Mouse (Mus musculus) neural tube, embryonic 12.5 days (tissue): ENCODE measurements at regions not wholly inside any gene's neighbourhood (a gene's known extent, or its start where the extent isn't known, plus 50 kb on each side); places are given as distances from the start of the nearest gene placed in this dataset.

Experiments
- ATAC-seq: fragments of 200-750 bp; cut with Nextera tagmentation; 2 replicates; pipeline ENCODE4 v1.8.0; 2017; ENCODE audit warnings: low read depth, mild to moderate bottlenecking, moderate TSS enrichment, moderate library complexity; ENCODE audit not compliant: low FRiP score
- H3K27ac ChIP-seq: fragments of 300-500 bp; sonication (generic); 2 replicates; pipeline ENCODE4 v1.5.1; 2016
- H3K27me3 ChIP-seq: fragments of 300-500 bp; sonication (generic); replicated peaks from 2 replicates; pipeline ENCODE4 v1.6.1; 2016; ENCODE audit warnings: mild to moderate bottlenecking
- H3K36me3 ChIP-seq: fragments of 300-500 bp; sonication (generic); 2 replicates; pipeline ENCODE4 v1.6.1; 2016; ENCODE audit warnings: mild to moderate bottlenecking
- H3K4me1 ChIP-seq: fragments of 300-500 bp; sonication (generic); 2 replicates; pipeline ENCODE4 v1.6.1; 2016
- H3K4me2 ChIP-seq: fragments of 300-500 bp; sonication (generic); replicated peaks from 2 replicates; pipeline ENCODE4 v1.6.1; 2016; ENCODE audit warnings: mild to moderate bottlenecking
- H3K4me3 ChIP-seq: fragments of 300-500 bp; sonication (generic); 2 replicates; pipeline ENCODE4 v1.5.1; 2016
- H3K9ac ChIP-seq: fragments of 300-500 bp; sonication (generic); 2 replicates; pipeline ENCODE4 v1.6.1; 2016; ENCODE audit warnings: mild to moderate bottlenecking
- H3K9me3 ChIP-seq: fragments of 300-500 bp; sonication (generic); 2 replicates; pipeline ENCODE4 v1.6.1; 2016; ENCODE audit warnings: mild to moderate bottlenecking
- WGBS: fragments of 180-500 bp; shearing (Covaris S2); methylation state at CpG from one replicate; pipeline ENCODE4 v1.1.7; 2016; 5-methylcytosine and 5-hydroxymethylcytosine counted together

- ATAC-seq = peak; percentile 70; the same call in 1 of the 2 replicates
These were observed 435.7 kb upstream of the Adgrl4 start for GRCm38 (mm10) chr3:151001881-151002412.

GRCm38 (mm10) chr3:151003524-151003923 is 434.2 kb upstream of the Adgrl4 start:
- Histone ChIP-seq H3K9me3 (no peaks in the 10 kb centered on the region), H3K36me3 (no peaks in the 10 kb centered on the region), H3K4me3 (no peak overlapping the region), H3K4me1 (no peaks in the 10 kb centered on the region; the same call in 1 of the 2 replicates), H3K27ac (no peak overlapping the region), H3K4me2 (no peak overlapping the region), H3K27me3 (no peaks in the 10 kb centered on the region), H3K9ac (no peak overlapping the region)
- ATAC-seq = no peak
- WGBS = 82% methylated on average over 3 of the region's 3 CpGs

More at GRCm38 (mm10) chr3:151001881-151002412, 435.7 kb upstream of the Adgrl4 start:
- H3K4me3 ChIP-seq = no peak overlapping the region
- WGBS = 32% methylated on average over 6 of the region's 6 CpGs
- no peak overlapping the region for H3K9ac ChIP-seq
- no peaks in the 10 kb centered on the region for H3K27me3 ChIP-seq
- no peak overlapping the region for H3K4me2 ChIP-seq
- no peaks in the 10 kb centered on the region for H3K9me3 ChIP-seq
- H3K4me1 ChIP-seq = no peaks in the 10 kb centered on the region; the same call in 1 of the 2 replicates
- H3K36me3 ChIP-seq = no peaks in the 10 kb centered on the region
- H3K27ac ChIP-seq = no peak overlapping the region

GRCm38 (mm10) chr3:151003990-151004389 is 433.7 kb upstream of the Adgrl4 start:
- H3K4me1 ChIP-seq = no peaks in the 10 kb centered on the region; the same call in 1 of the 2 replicates
- no peak for ATAC-seq
- H3K4me2 ChIP-seq = no peak overlapping the region
- no peaks in the 10 kb centered on the region for H3K27me3 ChIP-seq
- H3K9ac ChIP-seq = no peak overlapping the region
- no peak overlapping the region for H3K4me3 ChIP-seq
- 89% methylated on average over 6 of the region's 6 CpGs for WGBS
- no peaks in the 10 kb centered on the region for H3K36me3 ChIP-seq
- no peak overlapping the region for H3K27ac ChIP-seq
- H3K9me3 ChIP-seq = no peaks in the 10 kb centered on the region

GRCm38 (mm10) chr3:151020014-151020413 is 417.7 kb upstream of the Adgrl4 start:
- Histone ChIP-seq H3K9me3 (no peaks in the 10 kb centered on the region), H3K4me2 (no peak overlapping the region), H3K27me3 (no peaks in the 10 kb centered on the region), H3K4me3 (no peak overlapping the region), H3K9ac (no peak overlapping the region), H3K36me3 (no peaks in the 10 kb centered on the region), H3K4me1 (no peaks in the 10 kb centered on the region), H3K27ac (no peak overlapping the region)
- WGBS = 75% methylated on average over 3 of the region's 3 CpGs
- no peak for ATAC-seq

GRCm38 (mm10) chr3:151057491-151057890 is 380.2 kb upstream of the Adgrl4 start:
- no peak overlapping the region for H3K9ac ChIP-seq
- no peaks in the 10 kb centered on the region for H3K36me3 ChIP-seq
- H3K4me2 ChIP-seq = no peak overlapping the region
- no peaks in the 10 kb centered on the region for H3K9me3 ChIP-seq
- no peak overlapping the region for H3K4me3 ChIP-seq
- no peak for ATAC-seq
- no peak overlapping the region for H3K27ac ChIP-seq
- H3K4me1 ChIP-seq = no peaks in the 10 kb centered on the region
- 88% methylated on average over 3 of the region's 3 CpGs for WGBS
- no peaks in the 10 kb centered on the region for H3K27me3 ChIP-seq

- Histone ChIP-seq H3K36me3 (no peaks in the 10 kb centered on the region), H3K4me1 (no peaks in the 10 kb centered on the region), H3K27ac (no peak overlapping the region), H3K4me3 (no peak overlapping the region), H3K27me3 (no peaks in the 10 kb centered on the region), H3K9ac (no peak overlapping the region), H3K9me3 (no peaks in the 10 kb centered on the region), H3K4me2 (no peak overlapping the region)
- ATAC-seq = no peak
These were observed 365.4 kb upstream of the Adgrl4 start for GRCm38 (mm10) chr3:151072322-151072721.

- no peak overlapping the region for H3K4me2 ChIP-seq
- 83% methylated on average over 3 of the region's 3 CpGs for WGBS
These were observed 320.9 kb upstream of the Adgrl4 start for GRCm38 (mm10) chr3:151116831-151117230.

GRCm38 (mm10) chr3:151117583-151118041 is 320.1 kb upstream of the Adgrl4 start:
- H3K36me3 ChIP-seq = no peaks in the 10 kb centered on the region
- no peak for ATAC-seq
- no peaks in the 10 kb centered on the region for H3K27me3 ChIP-seq
- H3K4me3 ChIP-seq = no peak overlapping the region
- H3K27ac ChIP-seq = no peak overlapping the region
- WGBS = 72% methylated on average over 3 of the region's 3 CpGs
- H3K9me3 ChIP-seq = no peaks in the 10 kb centered on the region
- no peak overlapping the region for H3K4me2 ChIP-seq
- H3K9ac ChIP-seq = no peak overlapping the region
- H3K4me1 ChIP-seq = no peaks in the 10 kb centered on the region

More at GRCm38 (mm10) chr3:151116831-151117230, 320.9 kb upstream of the Adgrl4 start:
- H3K9me3 ChIP-seq = no peaks in the 10 kb centered on the region
- no peaks in the 10 kb centered on the region for H3K27me3 ChIP-seq
- H3K4me3 ChIP-seq = no peak overlapping the region
- no peak overlapping the region for H3K27ac ChIP-seq
- H3K4me1 ChIP-seq = no peaks in the 10 kb centered on the region
- no peak overlapping the region for H3K9ac ChIP-seq
- no peaks in the 10 kb centered on the region for H3K36me3 ChIP-seq
- ATAC-seq = no peak

GRCm38 (mm10) chr3:151124131-151124530 is 313.6 kb upstream of the Adgrl4 start:
- no peaks in the 10 kb centered on the region for H3K27me3 ChIP-seq
- no peak for ATAC-seq
- no peaks in the 10 kb centered on the region for H3K4me1 ChIP-seq
- no peak overlapping the region for H3K4me3 ChIP-seq
- 79% methylated on average over 5 of the region's 5 CpGs for WGBS
- no peak overlapping the region for H3K4me2 ChIP-seq
- H3K9ac ChIP-seq = no peak overlapping the region
- no peak overlapping the region for H3K27ac ChIP-seq
- no peaks in the 10 kb centered on the region for H3K9me3 ChIP-seq
- H3K36me3 ChIP-seq = no peaks in the 10 kb centered on the region

GRCm38 (mm10) chr3:151146889-151147288 is 290.8 kb upstream of the Adgrl4 start:
- ATAC-seq = no peak
- H3K27me3 ChIP-seq = no peaks in the 10 kb centered on the region
- H3K9me3 ChIP-seq = no peaks in the 10 kb centered on the region
- no peak overlapping the region for H3K9ac ChIP-seq
- no peak overlapping the region for H3K27ac ChIP-seq
- H3K4me2 ChIP-seq = no peak overlapping the region
- H3K36me3 ChIP-seq = no peaks in the 10 kb centered on the region
- no peaks in the 10 kb centered on the region for H3K4me1 ChIP-seq
- WGBS = 88% methylated on average over 2 of the region's 2 CpGs
- no peak overlapping the region for H3K4me3 ChIP-seq

GRCm38 (mm10) chr3:151153340-151153739 is 284.3 kb upstream of the Adgrl4 start:
- no peak overlapping the region for H3K9ac ChIP-seq
- no peak overlapping the region for H3K4me2 ChIP-seq
- peak; percentile 85 for ATAC-seq
- WGBS = 66% methylated on average over 4 of the region's 4 CpGs
- H3K4me3 ChIP-seq = no peak overlapping the region
- no peak overlapping the region for H3K27ac ChIP-seq
- H3K4me1 ChIP-seq = no peaks in the 10 kb centered on the region
- no peaks in the 10 kb centered on the region for H3K27me3 ChIP-seq
- H3K36me3 ChIP-seq = no peaks in the 10 kb centered on the region
- H3K9me3 ChIP-seq = no peaks in the 10 kb centered on the region

GRCm38 (mm10) chr3:151160516-151160915 is 277.2 kb upstream of the Adgrl4 start:
- H3K4me1 ChIP-seq = no peaks in the 10 kb centered on the region
- no peak for ATAC-seq
- no peak overlapping the region for H3K4me2 ChIP-seq
- WGBS = 76% methylated on average over 1 of the region's 1 CpGs
- H3K9me3 ChIP-seq = no peaks in the 10 kb centered on the region
- no peak overlapping the region for H3K9ac ChIP-seq
- no peak overlapping the region for H3K4me3 ChIP-seq
- no peak overlapping the region for H3K27ac ChIP-seq
- H3K27me3 ChIP-seq = no peaks in the 10 kb centered on the region
- H3K36me3 ChIP-seq = no peaks in the 10 kb centered on the region

- 50% methylated on average over 2 of the region's 2 CpGs for WGBS
- ATAC-seq = no peak
- Histone ChIP-seq H3K9ac (no peak overlapping the region), H3K4me2 (no peak overlapping the region), H3K36me3 (no peaks in the 10 kb centered on the region), H3K27ac (no peak overlapping the region), H3K9me3 (no peaks in the 10 kb centered on the region), H3K4me1 (no peaks in the 10 kb centered on the region), H3K27me3 (no peaks in the 10 kb centered on the region), H3K4me3 (no peak overlapping the region)
These were observed 255.6 kb upstream of the Adgrl4 start for GRCm38 (mm10) chr3:151182132-151182531.
